Mouse (Mus musculus): ENCODE results near the gene Tapbp.

Gene Tapbp

DNA sequence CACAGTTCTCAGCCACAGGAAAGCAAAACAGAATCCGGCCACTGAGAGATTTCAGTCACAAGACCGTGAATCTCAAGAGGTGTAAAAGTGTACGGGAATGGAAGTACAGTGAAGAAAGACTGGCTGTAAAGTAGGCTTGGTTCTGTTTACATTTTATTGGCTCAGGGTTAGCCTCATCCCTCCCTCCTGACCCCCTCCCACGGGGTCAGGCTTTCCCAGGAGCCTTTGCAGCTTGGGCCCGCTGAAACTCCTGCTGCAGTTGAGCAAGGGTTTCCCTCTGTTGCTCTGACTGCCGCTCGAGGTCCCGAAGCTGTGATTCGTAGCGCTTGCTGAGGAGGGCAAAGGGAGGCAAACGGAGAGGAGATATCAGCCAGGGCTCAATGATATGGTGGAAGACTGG, 23.1 kb downstream of the Tapbp start:
- in situ Hi-C loops (cut with MboI, MseI) = loop anchor here (10.0 kb wide), 1 partner anchor 966 kb away; no protein-coding TSS in a partner anchor

DNA sequence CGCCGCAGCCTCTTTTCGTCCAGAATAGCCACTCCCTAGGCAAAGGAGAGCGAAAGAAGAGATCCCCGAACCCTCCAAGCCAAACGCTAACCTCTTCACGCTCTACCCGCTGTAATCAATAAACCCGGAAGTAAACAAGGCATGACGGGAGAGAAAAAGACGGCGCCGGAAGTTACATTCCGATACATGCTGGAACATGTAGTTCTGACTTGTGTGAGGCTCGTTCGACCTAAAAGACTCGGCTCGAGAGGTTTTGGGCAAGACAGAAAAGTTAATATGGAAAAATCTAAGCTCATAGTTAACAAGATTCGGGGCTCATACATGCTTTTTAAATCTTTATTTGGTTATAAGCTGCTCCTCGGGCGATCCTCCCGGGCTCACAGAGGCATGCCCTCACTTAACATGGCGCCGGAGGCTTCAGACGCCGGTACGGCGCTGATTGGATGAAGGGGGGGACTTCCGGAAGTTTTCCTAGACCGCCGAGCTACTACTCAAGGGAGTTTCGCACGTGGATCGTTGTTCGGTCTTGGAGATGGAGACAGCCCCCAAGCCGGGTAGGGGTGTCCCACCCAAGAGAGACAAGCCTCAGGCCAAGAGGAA, 24.6 kb downstream of the Tapbp start, which contains the start of the genes Pfdn6 and Wdr46:
Pfdn6 (minus strand) TSS at position 138 of the 600 bp plus-strand sequence.
Wdr46 (plus strand) TSS at position 455 of the 600 bp plus-strand sequence.
- in situ Hi-C loops (cut with MboI, MseI) = no loop called here

- in situ Hi-C loops (cut with MboI, MseI) = no loop called here
Observed at GRCm38 (mm10) chr17:33940981-33941380, 25.3 kb downstream of the Tapbp start.

DNA sequence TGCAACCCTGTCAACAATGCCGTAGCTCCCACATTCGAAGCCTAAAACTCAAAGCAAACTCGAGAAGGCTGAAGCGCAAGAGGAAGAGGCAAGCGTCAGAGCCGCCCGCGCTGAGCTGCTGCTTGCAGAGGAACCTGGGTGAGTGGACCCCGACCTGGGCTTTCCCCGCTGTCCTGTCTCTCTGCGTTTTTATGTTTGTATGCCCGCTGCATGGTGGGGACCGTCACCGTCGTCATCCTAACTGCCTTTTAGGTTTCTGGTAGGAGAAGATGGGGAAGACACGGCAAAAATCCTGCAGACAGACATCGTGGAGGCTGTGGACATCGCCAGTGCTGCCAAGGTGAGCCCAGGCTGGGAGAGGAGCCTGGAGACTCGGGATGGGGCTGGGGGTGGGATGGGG, 25.7 kb downstream of the Tapbp start:
- in situ Hi-C loops (cut with MboI, MseI) = no loop called here

- in situ Hi-C loops (cut with MboI, MseI) = no loop called here
Observed at GRCm38 (mm10) chr17:33943454-33943853, 27.8 kb downstream of the Tapbp start.

DNA sequence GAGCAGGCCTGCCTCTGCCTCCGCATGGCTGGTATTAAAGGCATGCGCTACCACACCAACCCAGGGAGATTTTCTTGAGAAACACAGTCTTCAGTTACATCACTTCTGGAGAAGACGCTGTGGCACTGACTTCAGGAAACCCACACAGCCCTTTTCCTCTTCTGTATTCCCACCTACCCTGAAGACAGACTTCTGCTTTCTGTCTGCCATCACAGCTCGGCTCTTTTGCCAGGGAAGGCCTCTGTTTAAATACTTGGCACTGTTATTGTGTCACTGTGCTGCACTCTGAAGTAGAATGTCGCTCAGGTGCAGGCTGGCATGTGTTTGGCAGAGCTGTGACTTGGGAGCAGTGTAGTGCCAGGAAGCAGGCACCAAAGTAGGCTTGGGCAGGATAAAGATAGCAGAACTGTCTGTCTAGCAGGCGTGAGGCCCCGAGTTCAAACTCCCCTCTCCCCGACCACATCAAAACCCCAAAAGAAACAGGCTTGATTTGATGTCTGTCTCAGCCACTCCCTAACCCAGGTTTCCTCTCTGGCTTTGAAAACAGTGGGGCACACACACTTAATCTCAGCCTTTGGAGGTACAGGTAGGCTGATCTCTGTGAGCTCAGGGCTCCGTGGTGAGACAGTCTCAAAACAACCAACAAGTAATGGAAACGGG, 31.9 kb downstream of the Tapbp start:
- in situ Hi-C loops (cut with MboI, MseI) = no loop called here

DNA sequence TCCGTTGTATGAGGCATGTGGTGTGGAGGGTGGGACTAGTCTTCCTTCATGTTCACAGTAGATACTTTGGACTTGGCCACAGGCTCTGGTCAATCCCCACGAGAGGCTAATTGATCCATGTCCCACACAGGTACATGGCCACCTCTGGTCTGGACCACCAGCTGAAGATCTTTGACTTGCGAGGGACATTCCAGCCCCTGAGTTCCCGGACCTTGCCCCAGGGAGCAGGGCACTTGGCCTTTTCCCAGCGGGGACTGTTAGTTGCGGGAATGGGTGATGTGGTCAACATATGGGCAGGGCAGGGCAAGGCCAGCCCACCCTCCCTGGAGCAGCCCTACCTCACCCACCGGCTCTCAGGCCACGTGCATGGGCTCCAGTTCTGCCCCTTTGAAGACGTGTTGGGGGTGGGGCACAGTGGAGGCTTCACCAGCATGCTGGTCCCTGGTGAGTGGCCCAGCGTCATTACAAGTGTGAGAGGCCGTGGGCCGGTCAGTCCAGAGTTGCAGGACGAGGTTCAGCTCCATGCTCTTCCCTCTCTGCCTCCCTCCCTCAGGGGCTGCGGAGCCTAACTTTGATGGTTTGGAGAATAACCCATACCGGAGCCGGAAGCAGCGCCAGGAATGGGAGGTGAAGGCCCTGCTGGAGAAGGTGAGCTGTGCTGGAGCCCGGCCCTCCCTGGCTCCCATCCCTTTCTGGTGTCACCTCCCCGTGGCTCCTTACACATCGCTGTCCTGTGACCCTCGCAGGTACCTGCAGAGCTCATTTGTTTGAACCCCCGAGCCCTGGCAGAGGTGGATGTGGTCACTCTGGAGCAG, 32.6 kb downstream of the Tapbp start:
- in situ Hi-C loops (cut with MboI, MseI) = no loop called here

DNA sequence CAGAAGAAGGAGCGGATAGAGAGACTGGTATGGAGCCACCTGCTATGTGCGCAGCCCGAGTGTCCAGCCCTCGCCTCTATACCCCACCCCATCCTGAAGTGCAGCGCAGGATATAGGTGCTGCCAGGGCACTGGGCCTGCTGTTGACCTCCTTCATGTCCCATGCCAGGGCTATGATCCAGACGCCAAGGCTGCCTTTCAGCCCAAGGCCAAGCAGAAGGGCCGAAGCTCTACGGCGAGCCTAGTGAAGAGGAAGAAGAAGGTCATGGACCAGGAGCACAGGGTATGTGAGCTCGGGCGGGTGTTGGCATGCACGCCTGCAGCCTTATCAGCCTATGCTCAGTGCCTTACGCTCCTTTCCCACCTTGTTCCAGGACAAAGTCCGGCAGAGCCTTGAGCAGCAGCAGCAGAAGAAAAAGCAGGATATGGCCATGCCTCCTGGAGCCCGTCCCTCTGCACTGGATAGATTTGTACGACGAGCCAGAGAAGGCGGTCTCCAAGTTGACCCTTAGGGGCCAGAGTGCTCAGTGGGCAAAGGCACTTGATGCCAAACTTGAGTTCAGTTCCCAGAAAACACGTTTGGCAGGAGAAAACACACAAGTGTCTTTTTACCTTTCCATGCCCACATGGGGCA, 33.3 kb downstream of the Tapbp start:
- in situ Hi-C loops (cut with MboI, MseI) = no loop called here

DNA sequence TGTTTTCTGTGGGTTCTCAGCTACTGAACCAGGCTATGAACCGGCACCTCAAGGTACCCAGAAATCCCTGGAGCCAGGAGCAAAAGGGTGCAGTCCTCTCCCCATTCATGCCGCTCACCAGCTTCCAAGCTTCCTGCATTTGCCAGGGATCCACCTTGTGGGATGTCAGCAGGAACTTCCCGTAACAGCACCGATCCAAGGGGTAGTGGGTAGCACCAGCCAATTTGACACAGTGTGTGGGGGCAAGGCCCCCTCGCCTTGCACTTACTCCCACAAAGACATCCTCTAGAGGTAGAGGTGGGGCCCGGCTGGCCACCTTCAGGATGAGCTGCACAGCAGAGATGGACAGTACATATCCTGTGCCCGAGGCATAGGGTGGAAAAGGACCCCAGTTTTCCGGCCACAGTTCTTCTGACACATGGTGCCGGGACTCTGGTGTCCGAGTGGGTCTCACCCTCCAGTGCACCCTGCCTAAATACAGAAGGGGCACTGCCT, 34.5 kb downstream of the Tapbp start:
- in situ Hi-C loops (cut with MboI, MseI) = loop anchor here (5.0 kb wide), 1 partner anchor 47 kb away; no protein-coding TSS in a partner anchor

- in situ Hi-C loops (cut with MboI, MseI) = loop anchor here (5.0 kb wide), 1 partner anchor 46 kb away; no protein-coding TSS in a partner anchor
Observed at GRCm38 (mm10) chr17:33951021-33951946, 35.6 kb downstream of the Tapbp start, which contains the start of gene B3galt4. B3galt4 (minus strand) TSS chr17:33951488.

- in situ Hi-C loops (cut with MboI, MseI) = loop anchor here (5.0 kb wide), 1 partner anchor 45 kb away; no protein-coding TSS in a partner anchor
Observed at GRCm38 (mm10) chr17:33952015-33952414, 36.3 kb downstream of the Tapbp start.

GRCm38 (mm10) chr17:33952879-33953278, 37.2 kb downstream of the Tapbp start:
- in situ Hi-C loops (cut with MboI, MseI) = loop anchor here (5.0 kb wide), 1 partner anchor 44 kb away; no protein-coding TSS in a partner anchor

DNA sequence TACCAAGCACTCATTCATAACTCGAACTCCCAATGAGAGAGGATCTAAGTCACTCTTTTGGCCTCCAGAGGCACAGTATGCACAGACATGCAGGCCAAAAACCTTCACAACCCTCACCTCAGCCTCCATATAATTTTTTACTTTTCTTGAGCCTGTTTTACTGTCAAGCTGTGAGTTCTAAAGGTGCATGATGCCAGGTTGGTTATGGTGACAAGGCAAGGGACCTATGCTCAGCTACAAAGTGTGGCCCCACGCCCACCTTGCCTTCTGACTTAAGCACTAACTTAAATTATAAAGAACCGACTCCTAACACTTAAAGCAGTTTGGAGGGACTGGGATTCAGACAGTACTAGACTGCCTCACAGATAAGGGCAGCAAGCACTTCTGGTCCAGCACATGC, 37.6 kb downstream of the Tapbp start:
- in situ Hi-C loops (cut with MboI, MseI) = loop anchor here (5.0 kb wide), 1 partner anchor 44 kb away; no protein-coding TSS in a partner anchor

DNA sequence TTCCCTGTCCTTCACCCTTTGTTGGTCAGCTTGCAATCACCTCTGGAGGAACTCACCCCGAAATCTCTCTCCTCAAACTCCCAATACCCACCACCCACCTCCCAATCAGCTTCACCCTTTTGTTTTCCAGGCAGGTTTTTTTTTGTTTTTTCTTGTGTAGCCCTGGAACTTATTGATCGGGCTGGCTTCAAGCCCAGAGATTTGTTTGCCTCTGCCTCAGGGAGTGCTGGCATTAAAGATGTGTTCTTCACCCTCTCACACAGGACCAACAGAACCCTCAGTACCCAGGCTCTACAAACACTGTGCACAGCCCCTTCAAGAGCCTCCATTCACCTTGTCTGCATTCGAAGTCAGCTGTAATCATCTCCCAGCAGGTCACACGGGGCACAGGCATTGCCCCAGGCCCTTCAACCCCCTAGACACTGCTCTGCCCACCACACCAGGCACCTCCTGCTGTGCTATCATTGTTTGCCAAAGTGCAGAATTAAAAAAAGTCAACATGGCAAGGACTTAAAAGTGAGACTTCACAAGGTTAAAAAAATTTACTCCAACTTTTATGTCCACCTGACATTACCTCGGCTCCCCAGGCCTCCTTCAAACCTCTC, 38.4 kb downstream of the Tapbp start:
- in situ Hi-C loops (cut with MboI, MseI) = loop anchor here (5.0 kb wide), 1 partner anchor 43 kb away; no protein-coding TSS in a partner anchor

- in situ Hi-C loops (cut with MboI, MseI) = loop anchor here (5.0 kb wide), 2 partner anchors 42 to 67 kb away; partner anchors contain the start of gene Ring1
Observed at GRCm38 (mm10) chr17:33954646-33955554, 39.2 kb downstream of the Tapbp start.

DNA sequence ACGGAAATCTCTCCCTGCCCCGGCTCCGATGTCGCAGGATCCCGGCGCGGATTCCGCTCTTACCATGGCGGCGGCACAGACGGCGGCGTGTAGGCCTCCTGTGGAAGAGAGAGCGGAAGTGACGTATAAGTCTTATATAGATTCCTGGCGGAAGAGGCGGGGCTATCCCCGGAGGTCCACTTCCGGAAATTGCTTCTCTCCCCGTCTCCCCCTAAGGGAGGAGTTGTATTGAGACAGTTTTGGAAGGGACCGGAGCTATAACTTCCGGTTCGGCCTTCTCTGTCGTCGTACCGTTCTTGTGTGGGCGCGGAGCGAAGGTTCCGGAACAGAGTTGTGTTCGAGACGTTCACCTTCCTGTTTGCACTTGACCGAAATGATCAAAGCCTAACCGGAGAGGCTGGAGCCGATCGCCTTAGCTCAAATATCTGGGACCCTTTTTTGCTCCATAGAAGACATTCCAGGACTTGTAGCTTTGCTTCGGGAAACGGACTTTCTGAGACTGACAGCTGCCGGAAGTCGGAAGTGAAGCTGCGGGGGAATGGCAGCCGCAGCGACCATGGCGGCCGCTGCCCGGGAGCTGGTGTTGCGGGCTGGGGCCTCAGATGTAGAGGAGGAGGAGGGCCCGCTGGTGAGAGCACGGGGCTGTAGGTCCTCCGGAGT, 40.0 kb downstream of the Tapbp start, which contains the start of the genes Vps52 and Rps18:
Vps52 (plus strand) TSS at position 258 of the 660 bp plus-strand sequence.
Rps18 (minus strand) TSS at position 447 of the 660 bp plus-strand sequence.
- in situ Hi-C loops (cut with MboI, MseI) = loop anchor here (5.0 kb wide), 1 partner anchor 67 kb away; the partner anchor contains the start of gene Ring1

- in situ Hi-C loops (cut with MboI, MseI) = loop anchor here (5.0 kb wide), 1 partner anchor 66 kb away; the partner anchor contains the start of gene Ring1
Observed at GRCm38 (mm10) chr17:33956336-33956735, 40.6 kb downstream of the Tapbp start.

All from regulatory T cell (primary cell).